Mouse (Mus musculus): ENCODE results near the gene Secisbp2.

DNA sequence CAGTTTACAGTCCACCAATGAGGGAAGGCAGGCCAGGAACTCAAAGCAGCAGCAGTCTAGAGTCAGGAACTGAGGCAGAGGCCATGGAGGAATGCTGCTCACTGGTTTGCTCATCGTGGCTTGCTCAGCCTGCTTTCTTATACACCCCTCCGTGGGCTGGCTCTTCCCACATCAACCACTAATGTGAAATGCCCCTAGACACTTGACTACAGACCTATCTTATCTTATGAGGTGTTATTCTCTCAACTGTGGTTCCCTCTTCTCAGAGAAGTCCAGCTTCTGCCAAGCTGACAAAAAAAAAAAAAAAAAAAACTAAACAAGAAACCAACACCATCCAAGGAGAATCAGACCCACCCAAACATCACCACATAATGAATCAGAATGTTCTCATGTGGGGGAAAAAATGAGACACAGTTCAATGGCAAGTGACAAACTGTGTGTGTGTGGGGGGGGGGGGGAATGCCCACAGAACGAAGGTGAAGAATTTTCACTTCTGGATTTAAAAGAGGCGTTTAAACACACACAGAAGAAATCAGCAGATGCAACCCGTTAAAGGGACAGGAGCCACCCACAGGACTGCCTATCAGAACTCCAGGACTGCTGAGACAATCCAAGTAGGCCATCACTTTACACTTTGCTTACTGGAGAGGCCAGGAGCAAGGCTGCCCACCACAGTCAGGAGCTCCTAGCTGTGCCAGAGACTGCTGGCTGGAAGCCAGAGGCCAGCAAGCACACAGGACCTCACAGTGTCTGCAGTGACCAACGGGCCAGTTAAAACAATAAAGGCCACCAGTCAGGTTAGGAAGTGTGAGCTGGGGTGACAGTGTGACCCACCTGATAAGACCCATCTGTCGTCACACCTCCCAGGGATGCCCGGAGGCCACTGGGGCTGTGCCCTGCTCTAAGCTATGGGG, 65.1 kb downstream of the Secisbp2 start:
- TF ChIP-seq HCFC1 (IDR thresholded peaks at IDR 0.05; ENCODE audit: borderline replicate concordance, insufficient read depth, low read length) (no peak), MAFK (IDR thresholded peaks at IDR 0.05; ENCODE audit: insufficient read depth, low read depth, low read length) (no peak)

Data from ES-E14 (cell line).